Comparison of ENCODE assay signal across 8 mouse cellular contexts in genomic region chr11:117176900-117177299, GRCm38 (mm10). TPM values are rescaled to one million over a fixed set of nuclear protein-coding genes. Genes with fewer than 3 reads are reported as not detected.
DNase-seq lines count a peak whose midpoint lies in the region; ATAC-seq and TF ChIP-seq lines count a peak whose summit lies in the region.

No protein-coding gene starts in this region.

- no peaks in the 10 kb centered on the region; the same call in 1 of the 2 replicates for H3K9me3 ChIP-seq in kidney, postnatal 0 days (replicated peaks; ENCODE audit: low read length)
- peaks cover 2% of the 10 kb centered on the region; the same call in 1 of the 2 replicates for H3K9me3 ChIP-seq in forebrain, embryonic 15.5 days
- H3K9me3 ChIP-seq in intestine, embryonic 16.5 days (ENCODE audit: control insufficient read depth, low read length): peaks cover 7% of the 10 kb centered on the region; the same call in 1 of the 2 replicates
- 0 out of 2 replicates have a peak, but pooled peaks cover 3% of the 10 kb centered on the region for H3K9me3 ChIP-seq in midbrain, postnatal 0 days (ENCODE audit: low read length)

- no peaks in the 10 kb centered on the region; the same call in 1 of the 2 replicates for H3K4me1 ChIP-seq in kidney, postnatal 0 days (replicated peaks; ENCODE audit: insufficient read depth, low read length)
- peaks cover 17% of the 10 kb centered on the region for H3K4me1 ChIP-seq in forebrain, embryonic 15.5 days
- peaks cover 18% of the 10 kb centered on the region for H3K4me1 ChIP-seq in intestine, embryonic 16.5 days (ENCODE audit: control insufficient read depth, insufficient read depth, low read length)
- H3K4me1 ChIP-seq in midbrain, postnatal 0 days (ENCODE audit: insufficient read depth, low read length): no peaks in the 10 kb centered on the region

- H3K27me3 ChIP-seq in kidney, postnatal 0 days (ENCODE audit: insufficient read depth, low read length): no peaks in the 10 kb centered on the region
- H3K27me3 ChIP-seq in forebrain, embryonic 15.5 days: no peaks in the 10 kb centered on the region
- H3K27me3 ChIP-seq in intestine, embryonic 16.5 days (replicated peaks; ENCODE audit: control insufficient read depth, insufficient read depth, low read length): no peaks in the 10 kb centered on the region
- H3K27me3 ChIP-seq in midbrain, postnatal 0 days (ENCODE audit: insufficient read depth, low read length): no peaks in the 10 kb centered on the region; the same call in 1 of the 2 replicates

- H3K27ac ChIP-seq in kidney, postnatal 0 days: no peak overlapping the region
- no peak overlapping the region for H3K27ac ChIP-seq in forebrain, embryonic 15.5 days (replicated peaks)
- H3K27ac ChIP-seq in intestine, embryonic 16.5 days (ENCODE audit: low read length): peak overlapping the region; percentile 5; the same call in 1 of the 2 replicates
- no peak overlapping the region for H3K27ac ChIP-seq in midbrain, postnatal 0 days (ENCODE audit: low read depth, low read length)

- no peak for TF ChIP-seq CTCF in kidney, postnatal 0 days (IDR thresholded peaks at IDR 0.05; ENCODE audit: low read depth)
- TF ChIP-seq CTCF in midbrain, postnatal 0 days (IDR thresholded peaks at IDR 0.05): no peak

- 0 out of 2 replicates have a peak, but pooled peaks have one; percentile 2 for ATAC-seq in kidney, postnatal 0 days (replicated peaks; ENCODE audit: low FRiP score, low read depth)
- peak; percentile 39; the same call in 1 of the 2 replicates for ATAC-seq in forebrain, embryonic 15.5 days (replicated peaks)
- ATAC-seq in intestine, embryonic 16.5 days: peak; percentile 65
- ATAC-seq in midbrain, postnatal 0 days (ENCODE audit: low FRiP score): peak; percentile 14; the same call in 1 of the 2 replicates

- H3K9ac ChIP-seq in kidney, postnatal 0 days (ENCODE audit: low read depth, low read length): no peak overlapping the region
- H3K9ac ChIP-seq in forebrain, embryonic 15.5 days (replicated peaks): no peak overlapping the region
- no peak overlapping the region for H3K9ac ChIP-seq in intestine, embryonic 16.5 days (ENCODE audit: low read depth, low read length)
- no peak overlapping the region for H3K9ac ChIP-seq in midbrain, postnatal 0 days (replicated peaks; ENCODE audit: low read length, poor library complexity, severe bottlenecking)

- WGBS in kidney, postnatal 0 days: 72% methylated on average over 5 of the region's 5 CpGs
- 76% methylated on average over 5 of the region's 5 CpGs for WGBS in forebrain, embryonic 15.5 days
- WGBS in intestine, embryonic 16.5 days: 65% methylated on average over 5 of the region's 5 CpGs
- WGBS in midbrain, postnatal 0 days: 74% methylated on average over 5 of the region's 5 CpGs

- no peak overlapping the region for H3K4me3 ChIP-seq in kidney, postnatal 0 days (replicated peaks; ENCODE audit: low read depth, low read length)
- no peak overlapping the region for H3K4me3 ChIP-seq in forebrain, embryonic 15.5 days
- no peak overlapping the region for H3K4me3 ChIP-seq in intestine, embryonic 16.5 days (ENCODE audit: low read length)
- no peak overlapping the region for H3K4me3 ChIP-seq in midbrain, postnatal 0 days (ENCODE audit: low read depth, low read length)

- DNase-seq in kidney, postnatal 0 days (ENCODE audit: low spot score): no peak
- no peak for DNase-seq in kidney, postnatal 25 days
- no peak for DNase-seq in midbrain, postnatal 0 days (ENCODE audit: low spot score)
- DNase-seq in spleen, adult 12 weeks (ENCODE audit: low spot score): no peak
- no peak for DNase-seq in gastrocnemius, postnatal 25 days
- DNase-seq in thymus, postnatal 36 days: no peak

- H3K4me2 ChIP-seq in kidney, postnatal 0 days (ENCODE audit: low read length): no peak overlapping the region
- H3K4me2 ChIP-seq in forebrain, embryonic 15.5 days (replicated peaks): no peak overlapping the region
- H3K4me2 ChIP-seq in intestine, embryonic 16.5 days (ENCODE audit: low read depth, low read length): no peak overlapping the region
- no peak overlapping the region for H3K4me2 ChIP-seq in midbrain, postnatal 0 days (ENCODE audit: low read depth, low read length, poor library complexity, severe bottlenecking)

- H3K36me3 ChIP-seq in kidney, postnatal 0 days (ENCODE audit: insufficient read depth, low read length): no peaks in the 10 kb centered on the region
- no peaks in the 10 kb centered on the region for H3K36me3 ChIP-seq in forebrain, embryonic 15.5 days
- H3K36me3 ChIP-seq in intestine, embryonic 16.5 days (ENCODE audit: control insufficient read depth, insufficient read depth, low read length): no peaks in the 10 kb centered on the region
- no peaks in the 10 kb centered on the region for H3K36me3 ChIP-seq in midbrain, postnatal 0 days (ENCODE audit: insufficient read depth, low read length)

RNA-seq across cellular contexts. Expression of gene Sept9, which starts 22.6 kb away (rescaled TPM):
- polyA plus RNA-seq in kidney, postnatal 0 days (2015; fragmentation: Nextera tagmentation; extraction: Ambion mirVana): 71.2 and 78.6 TPM in 2 replicates
- polyA plus RNA-seq in forebrain, embryonic 15.5 days (2015; fragmentation: Nextera tagmentation; extraction: Ambion mirVana): 126 and 128 TPM in 2 replicates
- 183 and 191 TPM in 2 replicates for polyA plus RNA-seq in intestine, embryonic 16.5 days (2015; fragmentation: Nextera tagmentation; extraction: Ambion mirVana)
- 105 and 108 TPM in 2 replicates for total RNA-seq in midbrain, postnatal 0 days (2014; rRNA removed)
- polyA plus RNA-seq in midbrain, postnatal 0 days (2015; fragmentation: Nextera tagmentation; extraction: Ambion mirVana): 95.3 and 100 TPM in 2 replicates
- total RNA-seq in gastrocnemius, postnatal 25 days (2021): 10 to 100 TPM; 13.8 to 16.2 TPM

Comparison
In these comparisons a context has a peak if more than half of its experiments do, and no peak if none do; other contexts are left out.
1. ATAC-seq: peak in every context shown above with its lines; median percentile 65 in intestine, embryonic 16.5 days; 39 in forebrain, embryonic 15.5 days; 14 in midbrain, postnatal 0 days; 2 in kidney, postnatal 0 days.